Mouse (Mus musculus) lung, postnatal 4 days (tissue): ENCODE measurements around the gene Arid5a.
A peak's percentile ranks its signal among the peaks of the same experiment; 100 is the strongest.

ENCODE experiments used
- DNase-seq, 2 experiments: peaks; one replicate each; pipeline ENCODE4 v3.0.0; 2021

Gene Arid5a

DNA sequence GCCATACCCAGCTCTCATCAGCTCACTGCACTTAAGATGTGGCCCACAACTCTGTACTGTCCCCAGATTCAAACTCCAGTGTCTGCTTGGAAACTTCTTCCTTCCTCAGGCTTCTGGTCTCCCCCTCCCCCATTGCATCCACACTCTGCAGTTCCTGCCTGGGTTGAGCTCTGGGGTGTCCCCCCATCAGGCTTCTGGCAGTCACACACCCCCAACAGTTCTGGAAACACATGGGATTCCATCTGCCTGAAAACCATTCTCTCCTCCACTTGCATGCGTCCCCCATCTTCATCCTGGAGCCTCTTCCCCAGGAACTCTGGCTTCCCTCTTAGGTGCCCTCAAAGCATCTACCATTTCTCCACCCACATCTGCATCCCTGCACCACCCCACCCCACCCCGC is 19.3 kb downstream of the Arid5a start:
- no peak for DNase-seq

DNA sequence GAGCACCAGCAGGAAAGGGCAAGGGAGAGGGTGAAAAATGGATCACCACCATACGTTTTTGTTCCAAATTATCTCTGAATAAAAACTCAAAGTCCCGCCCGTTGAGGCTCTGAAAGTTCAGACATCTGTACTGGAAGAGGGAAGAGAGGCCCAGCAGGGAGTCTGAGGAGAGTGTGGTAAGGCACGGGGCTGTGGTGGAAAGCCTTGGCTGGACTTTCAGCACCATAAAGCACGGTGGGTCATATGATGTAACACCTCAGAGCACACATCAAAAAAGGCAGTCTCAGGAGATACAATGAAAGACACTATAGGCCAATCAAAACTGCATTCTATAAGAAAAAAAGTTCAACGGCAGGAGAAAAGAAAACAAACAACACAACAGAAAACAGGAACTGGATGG is 24.2 kb downstream of the Arid5a start:
- no peak for DNase-seq

DNA sequence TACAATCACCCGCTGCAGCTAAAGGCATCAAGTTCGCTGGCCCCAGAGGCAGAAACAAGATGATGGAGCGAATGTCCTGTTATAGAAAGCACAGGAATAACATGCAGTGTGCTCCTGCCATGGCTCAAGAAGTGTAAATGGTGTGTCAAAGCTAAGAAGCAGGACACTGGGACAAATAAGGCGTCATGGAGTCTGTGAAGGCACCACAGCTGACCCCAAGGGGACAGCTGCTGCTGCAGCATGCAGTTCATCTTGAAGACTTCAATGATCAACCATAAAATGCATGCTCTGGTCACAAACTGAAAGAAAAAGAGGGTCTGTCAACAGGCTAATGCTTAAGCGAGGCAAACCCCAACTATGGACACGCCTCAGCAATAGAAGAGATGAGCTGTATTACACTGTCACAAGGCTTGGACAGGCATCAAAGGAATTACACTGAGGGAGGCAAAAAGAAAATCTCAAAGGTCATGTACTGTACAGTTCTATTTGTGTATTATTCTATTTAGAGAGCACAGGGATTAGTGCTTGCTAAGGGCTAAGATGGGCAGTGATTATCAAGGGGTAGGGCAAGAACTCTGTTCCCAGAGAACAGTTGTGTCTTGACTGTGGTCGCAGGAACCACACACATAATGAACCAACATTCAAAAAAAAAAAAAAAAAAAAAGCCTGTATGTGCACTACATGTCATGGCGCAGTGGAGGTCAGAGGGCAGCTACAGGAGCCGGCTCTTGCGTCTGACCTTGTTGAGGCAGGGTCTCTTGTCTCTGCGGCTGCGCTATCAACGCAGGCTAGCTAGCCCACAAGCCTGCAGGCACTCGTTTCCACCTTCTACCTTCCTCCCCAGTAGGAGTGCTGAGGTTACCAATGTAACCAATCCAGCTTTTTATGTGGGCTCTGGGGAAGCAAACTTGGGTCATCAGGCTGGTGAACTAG is 25.7 kb downstream of the Arid5a start:
- no peak for DNase-seq

DNA sequence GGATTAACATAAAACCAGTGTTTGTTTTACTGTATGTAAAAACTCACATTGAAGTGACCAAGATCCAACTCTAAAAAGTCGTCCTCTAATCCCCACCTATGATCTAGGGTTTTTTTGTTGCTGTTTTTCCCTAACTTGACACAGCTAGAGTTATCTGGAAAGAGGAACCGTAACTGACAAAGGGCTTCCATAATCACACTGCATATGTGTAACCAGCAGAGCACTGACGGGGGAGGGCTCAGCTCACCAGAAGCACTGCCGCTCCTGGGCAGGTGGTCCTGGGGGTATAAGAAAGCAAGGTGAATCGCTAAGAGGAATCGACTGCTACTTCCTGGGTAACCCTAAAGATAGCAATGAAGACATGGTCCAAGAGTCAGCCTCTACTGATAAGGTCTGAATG is 35.0 kb downstream of the Arid5a start:
- DNase-seq: no peak

DNA sequence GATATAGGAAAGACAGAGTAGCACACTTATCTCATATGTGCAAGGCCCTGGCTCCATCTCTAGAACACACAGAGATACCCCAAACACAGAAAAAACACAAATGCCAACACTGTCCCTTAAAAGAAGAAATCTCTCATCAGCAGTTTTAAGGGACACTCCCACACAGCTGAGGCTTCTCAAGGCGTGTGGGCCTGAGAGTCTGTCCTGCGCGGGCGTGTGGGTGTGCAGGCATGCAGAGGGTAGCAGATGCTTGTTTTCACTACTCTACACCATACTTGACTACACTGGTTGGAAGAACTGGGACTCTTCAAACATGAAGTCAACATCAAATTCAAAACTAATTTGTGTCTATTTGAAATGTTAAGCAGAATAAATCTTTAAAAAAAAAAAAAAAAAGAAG is 44.8 kb downstream of the Arid5a start:
- no peak for DNase-seq

DNA sequence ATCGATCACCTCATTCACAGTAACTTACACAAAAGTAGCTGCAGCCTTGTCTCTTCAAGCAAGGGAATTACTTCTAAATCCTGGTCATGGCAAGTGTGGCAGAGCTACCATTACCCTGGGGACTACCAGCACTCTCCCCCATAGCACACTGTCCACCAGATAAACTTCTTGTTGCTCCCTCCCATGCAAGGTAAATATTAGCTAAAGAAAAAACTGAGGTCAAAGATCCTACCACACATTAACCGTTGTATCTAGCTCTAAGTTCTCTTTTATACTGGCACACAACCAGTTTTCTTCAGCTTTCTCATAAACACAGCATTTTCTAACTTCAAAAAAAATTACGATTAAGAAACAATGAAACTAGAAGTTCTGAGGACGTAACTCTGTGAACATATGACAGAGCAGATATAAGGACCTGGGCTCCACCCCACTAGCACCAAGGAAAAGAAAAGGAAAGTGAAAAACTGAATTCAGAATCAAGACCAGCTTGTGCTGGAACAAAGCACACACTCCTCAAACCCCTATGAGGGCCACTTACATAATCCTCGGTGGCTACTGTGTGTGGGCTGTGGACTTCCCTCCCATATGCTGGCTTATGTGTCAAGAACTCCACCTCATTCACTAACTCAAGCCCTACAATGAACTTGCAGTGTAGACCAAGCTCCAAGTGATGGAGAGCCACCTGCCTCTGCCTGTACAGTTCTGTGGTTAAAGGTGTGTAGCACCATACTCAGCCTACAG is 49.6 kb downstream of the Arid5a start:
- no peak for DNase-seq

DNA sequence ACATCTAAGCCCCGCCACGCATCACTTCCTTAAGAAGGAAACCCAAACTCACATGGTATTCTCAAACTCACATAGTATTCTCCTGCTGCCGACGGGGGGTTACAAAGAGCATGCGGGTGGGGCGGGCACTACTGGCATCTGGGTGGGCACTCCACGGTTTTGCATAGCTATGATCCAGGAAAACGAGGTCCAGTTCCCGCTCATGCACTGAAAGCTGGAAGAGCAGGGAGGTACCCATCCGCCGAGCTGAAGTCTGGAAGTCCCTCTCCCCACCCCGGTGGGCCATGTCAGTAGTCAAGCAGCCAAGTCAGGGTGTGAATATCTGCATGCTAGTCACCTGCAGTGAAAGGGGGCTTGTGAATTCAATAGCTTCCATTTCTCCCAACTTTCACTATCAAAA is 60.2 kb downstream of the Arid5a start:
- no peak for DNase-seq

DNA sequence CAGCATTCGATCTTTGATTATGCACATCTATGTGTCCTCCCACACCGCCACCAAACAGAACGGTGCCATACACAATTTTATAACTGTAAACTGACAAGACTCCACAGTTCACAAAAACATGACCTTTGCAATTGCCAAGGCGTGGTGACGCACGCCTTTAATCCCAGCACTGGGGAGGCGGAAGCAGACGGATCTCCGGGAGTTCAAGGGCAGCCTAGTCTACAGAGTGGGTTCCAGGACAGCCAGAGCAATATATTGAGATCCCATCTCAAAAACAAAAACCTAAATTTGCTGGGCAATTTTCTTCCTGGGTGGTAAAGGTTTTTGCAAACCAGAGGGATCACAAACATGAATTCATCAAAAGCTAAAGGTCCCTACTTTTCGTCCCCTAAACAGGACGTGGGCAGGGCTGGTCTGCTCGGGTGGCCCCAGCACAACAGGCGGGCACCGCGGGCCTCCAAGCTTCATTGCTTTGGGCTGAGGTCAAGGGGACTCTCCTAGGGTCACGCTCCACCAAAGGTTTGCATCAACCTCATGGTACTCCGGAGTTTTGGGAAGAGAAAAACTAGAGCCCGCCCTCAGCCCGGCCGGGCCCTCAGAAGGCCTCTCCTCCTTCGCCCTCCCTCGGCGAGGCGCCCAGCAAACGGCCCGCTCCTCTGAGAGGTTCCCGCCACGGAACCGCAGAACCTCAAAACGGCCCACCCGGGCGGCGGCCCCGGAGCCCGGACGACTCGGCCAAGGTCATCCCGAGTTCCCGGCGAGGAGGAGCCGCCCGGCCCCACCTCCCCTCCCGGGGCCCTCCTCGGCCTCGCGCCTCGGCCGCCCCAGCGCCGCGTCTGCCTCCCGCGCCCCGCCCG is 60.8 kb downstream of the Arid5a start:
- peak in 1 of 2 experiments; percentile 39 for DNase-seq

DNA sequence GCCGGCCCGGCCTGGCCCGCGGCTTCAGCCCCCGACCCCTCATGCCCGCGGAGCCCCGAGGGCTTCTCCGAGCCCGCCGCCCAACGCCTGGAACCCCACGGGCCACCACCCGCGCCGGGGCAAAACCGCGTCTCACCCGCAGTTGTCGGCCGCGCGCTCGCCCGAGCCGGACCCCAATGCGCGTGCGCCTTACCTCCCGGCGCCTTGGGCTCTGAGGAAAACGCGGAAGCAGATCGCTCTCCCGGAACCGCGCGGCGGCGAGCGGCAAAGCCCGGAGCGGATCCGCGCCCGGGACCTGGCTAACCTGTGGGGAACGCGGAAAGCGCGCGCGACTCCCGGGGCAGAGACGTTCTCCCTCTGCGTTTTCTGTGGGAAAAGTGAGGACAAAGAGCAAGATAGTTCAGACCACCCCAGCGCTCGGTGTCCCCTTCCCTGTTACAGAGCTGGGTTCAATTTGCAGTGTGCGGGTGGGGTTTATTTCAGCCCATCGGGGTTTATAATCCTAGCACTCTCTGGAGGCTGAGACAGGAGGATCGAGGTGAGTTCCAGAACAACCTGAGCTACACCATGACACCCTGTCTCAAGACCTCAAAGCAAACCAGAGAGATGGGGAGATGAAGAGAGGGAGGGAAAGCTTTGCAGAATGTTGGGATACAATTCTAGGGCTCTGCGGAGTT is 61.6 kb downstream of the Arid5a start, which contains the start of gene Kansl3:
Kansl3 (minus strand) TSS at position 213 of the 677 bp plus-strand sequence.
- peak; percentile 92 to 93 for DNase-seq

DNA sequence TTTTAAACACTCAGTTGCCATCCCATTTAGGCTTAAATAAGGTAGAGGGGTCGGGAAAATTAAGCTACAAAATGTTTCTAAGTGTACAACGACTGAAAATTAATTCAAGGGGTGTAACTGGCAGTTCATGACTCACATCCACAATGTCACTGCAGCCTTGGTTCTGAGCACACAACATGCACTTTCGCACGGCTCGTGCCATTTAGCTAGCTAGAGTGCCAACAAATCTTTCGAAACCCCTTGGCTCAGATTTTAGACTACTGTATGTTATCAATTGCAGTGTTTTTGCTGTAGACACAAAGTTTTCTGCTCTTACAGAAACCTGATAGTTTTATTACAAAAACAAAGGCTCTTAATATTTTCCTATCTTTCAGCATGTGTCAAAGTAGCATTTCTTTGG is 63.4 kb downstream of the Arid5a start:
- DNase-seq: no peak

DNA sequence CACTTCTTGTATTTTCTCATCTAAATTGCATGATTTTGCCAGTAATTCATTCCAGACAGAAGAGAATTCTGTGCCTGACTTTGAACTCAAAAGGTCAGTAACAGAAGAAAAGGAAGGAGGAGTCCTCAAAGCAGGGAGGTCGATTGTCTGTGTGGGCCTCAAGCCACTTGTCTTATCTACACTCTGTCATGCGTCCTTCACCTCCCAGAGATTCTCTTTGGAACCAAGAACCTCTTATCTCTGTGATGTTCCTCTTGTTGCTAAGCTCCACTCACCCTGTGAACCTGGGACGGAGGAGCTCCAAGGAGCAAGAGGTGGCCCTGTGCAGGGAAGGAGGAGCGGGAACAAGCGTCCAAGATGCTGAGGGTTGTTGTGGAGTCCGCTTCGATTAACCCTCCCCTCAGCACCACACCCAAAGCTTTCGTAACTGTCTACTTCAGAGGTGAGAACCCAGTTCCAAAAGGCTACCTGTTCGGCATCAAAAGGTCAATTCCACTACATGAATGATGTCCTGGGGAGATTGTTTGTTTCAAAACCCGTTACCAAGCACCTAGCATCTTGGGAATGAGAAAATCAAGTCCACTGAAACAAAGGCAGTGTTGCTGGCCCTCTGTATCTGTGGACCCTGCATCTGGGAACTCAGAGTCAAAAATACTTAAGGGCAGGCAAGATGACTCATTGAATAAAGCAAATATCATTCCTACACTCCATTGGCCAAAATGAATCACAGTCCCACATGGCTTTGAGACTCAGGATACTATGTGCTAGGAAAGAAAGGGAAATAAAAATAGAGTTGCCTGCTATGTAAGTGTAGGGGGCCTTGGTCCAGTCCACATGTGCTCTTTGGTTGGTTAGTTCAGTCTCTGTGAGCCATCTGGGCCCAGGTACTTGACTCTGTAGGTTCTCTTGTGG is 64.7 kb downstream of the Arid5a start, which contains the start of gene Fer1l5:
Fer1l5 (plus strand) TSS at position 358 of the 912 bp plus-strand sequence.
- DNase-seq: no peak
